In genomic region chr1:133298816-133299215, GRCm38 (mm10) we compare ENCODE assay signal across 19 mouse cellular contexts. TPM values are rescaled to one million over a fixed set of nuclear protein-coding genes. Genes with fewer than 3 reads are reported as not detected.
DNase-seq lines count a peak whose midpoint lies in the region; ATAC-seq and TF ChIP-seq lines count a peak whose summit lies in the region.
"Had no signal": no experiment of that assay in that cellular context is flagged by ENCODE, and none has a peak within 500 bp of the region (broad histone marks: within the 10 kb centered on the region; RNA-seq: fewer than 3 reads in every experiment).

No protein-coding gene starts in this region.

- 0 out of 2 replicates have a peak, but pooled peaks have one; percentile 7 for ATAC-seq in forebrain, embryonic 12.5 days (ENCODE audit: low FRiP score)
- ATAC-seq in forebrain, embryonic 15.5 days (replicated peaks) = no peak
- ATAC-seq in kidney, embryonic 16.5 days (ENCODE audit: low FRiP score, low TSS enrichment) = 0 out of 2 replicates have a peak, but pooled peaks have one; percentile 4
- ATAC-seq in neural tube, embryonic 13.5 days (ENCODE audit: low read depth) = no peak
- ATAC-seq in neural tube, embryonic 15.5 days (ENCODE audit: low FRiP score) = no peak
- no peak for ATAC-seq in limb, embryonic 14.5 days (ENCODE audit: low FRiP score, low read depth)
- ATAC-seq: forebrain, embryonic 14.5 days; Patski had no signal

- no peak for TF ChIP-seq POLR2A in limb, embryonic 14.5 days (IDR thresholded peaks at IDR 0.05; ENCODE audit: borderline replicate concordance, extremely low read depth, insufficient read depth, insufficient read length)

- no peaks in the 10 kb centered on the region for H3K9me3 ChIP-seq in forebrain, embryonic 12.5 days
- H3K9me3 ChIP-seq in forebrain, embryonic 15.5 days = no peaks in the 10 kb centered on the region
- no peaks in the 10 kb centered on the region for H3K9me3 ChIP-seq in kidney, embryonic 16.5 days (ENCODE audit: low read length)
- no peaks in the 10 kb centered on the region for H3K9me3 ChIP-seq in neural tube, embryonic 13.5 days
- no peaks in the 10 kb centered on the region for H3K9me3 ChIP-seq in neural tube, embryonic 15.5 days (replicated peaks)
- no peaks in the 10 kb centered on the region for H3K9me3 ChIP-seq in limb, embryonic 14.5 days (ENCODE audit: control insufficient read depth, low read length)
- H3K9me3 ChIP-seq: limb, embryonic 15.5 days had no signal

- H3K27me3 ChIP-seq in forebrain, embryonic 12.5 days = peaks cover 9% of the 10 kb centered on the region; the same call in 1 of the 2 replicates
- no peaks in the 10 kb centered on the region for H3K27me3 ChIP-seq in forebrain, embryonic 15.5 days
- H3K27me3 ChIP-seq in kidney, embryonic 16.5 days (ENCODE audit: insufficient read depth, low read length) = peaks cover 20% of the 10 kb centered on the region
- no peaks in the 10 kb centered on the region for H3K27me3 ChIP-seq in neural tube, embryonic 13.5 days
- no peaks in the 10 kb centered on the region for H3K27me3 ChIP-seq in neural tube, embryonic 15.5 days (replicated peaks)
- no peaks in the 10 kb centered on the region for H3K27me3 ChIP-seq in limb, embryonic 14.5 days (ENCODE audit: control insufficient read depth, insufficient read depth, low read length)
- H3K27me3 ChIP-seq: Patski had no signal

- H3K27ac ChIP-seq in forebrain, embryonic 12.5 days = no peak overlapping the region
- H3K27ac ChIP-seq in forebrain, embryonic 15.5 days (replicated peaks) = no peak overlapping the region
- no peak overlapping the region for H3K27ac ChIP-seq in kidney, embryonic 16.5 days (ENCODE audit: low read length)
- H3K27ac ChIP-seq in neural tube, embryonic 13.5 days (replicated peaks) = peak overlapping the region; percentile 25
- H3K27ac ChIP-seq in neural tube, embryonic 15.5 days (replicated peaks) = no peak overlapping the region
- H3K27ac ChIP-seq in limb, embryonic 14.5 days (replicated peaks; ENCODE audit: low read depth, low read length) = no peak overlapping the region
- H3K27ac ChIP-seq: limb, embryonic 15.5 days had no signal

- H3K4me3 ChIP-seq in forebrain, embryonic 12.5 days (replicated peaks) = no peak overlapping the region
- no peak overlapping the region for H3K4me3 ChIP-seq in forebrain, embryonic 15.5 days
- H3K4me3 ChIP-seq in kidney, embryonic 16.5 days (ENCODE audit: low read length) = no peak overlapping the region
- no peak overlapping the region for H3K4me3 ChIP-seq in neural tube, embryonic 13.5 days
- H3K4me3 ChIP-seq in neural tube, embryonic 15.5 days (replicated peaks) = no peak overlapping the region
- H3K4me3 ChIP-seq in limb, embryonic 14.5 days (replicated peaks; ENCODE audit: low read length) = no peak overlapping the region
- H3K4me3 ChIP-seq: limb, embryonic 15.5 days had no signal

- H3K4me2 ChIP-seq in forebrain, embryonic 12.5 days = no peak overlapping the region
- no peak overlapping the region for H3K4me2 ChIP-seq in forebrain, embryonic 15.5 days (replicated peaks)
- peak overlapping the region; percentile 27; the same call in 1 of the 2 replicates for H3K4me2 ChIP-seq in kidney, embryonic 16.5 days (replicated peaks; ENCODE audit: low read depth, low read length)
- peak overlapping the region; percentile 26; the same call in 1 of the 2 replicates for H3K4me2 ChIP-seq in neural tube, embryonic 13.5 days
- H3K4me2 ChIP-seq in neural tube, embryonic 15.5 days = no peak overlapping the region
- peak overlapping the region; percentile 21 for H3K4me2 ChIP-seq in limb, embryonic 14.5 days (replicated peaks; ENCODE audit: low read depth, low read length, severe bottlenecking)
- H3K4me2 ChIP-seq: limb, embryonic 15.5 days had no signal

- peaks cover 30% of the 10 kb centered on the region for H3K36me3 ChIP-seq in forebrain, embryonic 12.5 days (replicated peaks)
- peaks cover 9% of the 10 kb centered on the region; the same call in 1 of the 2 replicates for H3K36me3 ChIP-seq in forebrain, embryonic 15.5 days
- H3K36me3 ChIP-seq in kidney, embryonic 16.5 days (ENCODE audit: insufficient read depth, low read length) = no peaks in the 10 kb centered on the region
- H3K36me3 ChIP-seq in neural tube, embryonic 13.5 days = peaks cover 68% of the 10 kb centered on the region
- H3K36me3 ChIP-seq in neural tube, embryonic 15.5 days = peaks cover 37% of the 10 kb centered on the region
- no peaks in the 10 kb centered on the region for H3K36me3 ChIP-seq in limb, embryonic 14.5 days (ENCODE audit: control insufficient read depth, insufficient read depth, low read length)
- H3K36me3 ChIP-seq: limb, embryonic 15.5 days had no signal

- H3K4me1 ChIP-seq in forebrain, embryonic 12.5 days = peaks cover 16% of the 10 kb centered on the region
- H3K4me1 ChIP-seq in forebrain, embryonic 15.5 days = peaks cover 7% of the 10 kb centered on the region; the same call in 1 of the 2 replicates
- H3K4me1 ChIP-seq in kidney, embryonic 16.5 days (ENCODE audit: insufficient read depth, low read length) = peaks cover 16% of the 10 kb centered on the region
- peaks cover 36% of the 10 kb centered on the region for H3K4me1 ChIP-seq in neural tube, embryonic 13.5 days (replicated peaks)
- peaks cover 19% of the 10 kb centered on the region for H3K4me1 ChIP-seq in neural tube, embryonic 15.5 days
- peaks cover 12% of the 10 kb centered on the region for H3K4me1 ChIP-seq in limb, embryonic 14.5 days (ENCODE audit: control insufficient read depth, insufficient read depth, low read length)

- no peak for DNase-seq in kidney, postnatal 25 days
- no peak for DNase-seq in limb, embryonic 14.5 days (ENCODE audit: low spot score)
- no peak for DNase-seq in thymus, postnatal 25 days
- DNase-seq: cerebellum, adult 9-10 months; embryo, embryonic 11 days; gastrocnemius, postnatal 10 days; kidney, adult 18-20 months; lung, adult 18-20 months; lung, postnatal 4 days had no signal

- H3K9ac ChIP-seq in forebrain, embryonic 12.5 days = 0 out of 2 replicates have a peak overlapping the region, but pooled peaks have one; percentile 21
- H3K9ac ChIP-seq in forebrain, embryonic 15.5 days (replicated peaks) = no peak overlapping the region
- no peak overlapping the region; the same call in 1 of the 2 replicates for H3K9ac ChIP-seq in kidney, embryonic 16.5 days (replicated peaks; ENCODE audit: low read length)
- H3K9ac ChIP-seq in neural tube, embryonic 13.5 days = 0 out of 2 replicates have a peak overlapping the region, but pooled peaks have one; percentile 8
- H3K9ac ChIP-seq in neural tube, embryonic 15.5 days (replicated peaks) = no peak overlapping the region
- H3K9ac ChIP-seq in limb, embryonic 14.5 days (ENCODE audit: low read depth, low read length, severe bottlenecking) = no peak overlapping the region
- H3K9ac ChIP-seq: limb, embryonic 15.5 days had no signal

- 42% methylated on average over 14 of the region's 14 CpGs for WGBS in forebrain, embryonic 12.5 days
- 39% methylated on average over 14 of the region's 14 CpGs for WGBS in forebrain, embryonic 15.5 days
- 25% methylated on average over 14 of the region's 14 CpGs for WGBS in kidney, embryonic 16.5 days
- 37% methylated on average over 14 of the region's 14 CpGs for WGBS in neural tube, embryonic 13.5 days
- WGBS in neural tube, embryonic 15.5 days = 28% methylated on average over 14 of the region's 14 CpGs
- 32% methylated on average over 14 of the region's 14 CpGs for WGBS in limb, embryonic 14.5 days

RNA-seq across cellular contexts. Expression of gene Golt1a, which starts 10.8 kb away (rescaled TPM):
- polyA plus RNA-seq in forebrain, embryonic 12.5 days (2016; fragmentation: Nextera tagmentation; extraction: Ambion mirVana) = not detected in 2 replicates
- polyA plus RNA-seq in forebrain, embryonic 15.5 days (2015; fragmentation: Nextera tagmentation; extraction: Ambion mirVana) = 0.32 TPM in 1 of 2 replicates, not detected in the other
- 7.9 and 8.0 TPM in 2 replicates for polyA plus RNA-seq in kidney, embryonic 16.5 days (2015; fragmentation: Nextera tagmentation; extraction: Ambion mirVana)
- not detected in 2 replicates for polyA plus RNA-seq in neural tube, embryonic 13.5 days (2015; fragmentation: Nextera tagmentation; extraction: Ambion mirVana)
- 0.43 TPM in 1 of 2 replicates, not detected in the other for polyA plus RNA-seq in neural tube, embryonic 15.5 days (2015; fragmentation: Nextera tagmentation; extraction: Ambion mirVana)
- polyA plus RNA-seq in limb, embryonic 14.5 days (2012; rRNA removed) = not detected in 2 replicates
- not detected in 2 replicates for polyA plus RNA-seq in limb, embryonic 14.5 days (2014; fragmentation: Nextera tagmentation; extraction: Ambion mirVana)
- polyA plus RNA-seq: forebrain, embryonic 14.5 days; limb, embryonic 15.5 days; spleen, adult 2 months; testis, adult 2 months had no signal

RNA-seq across cellular contexts. Expression of gene Kiss1, which starts 22.9 kb away (rescaled TPM):
- polyA plus RNA-seq in forebrain, embryonic 12.5 days (2016; fragmentation: Nextera tagmentation; extraction: Ambion mirVana) = not detected in 2 replicates
- polyA plus RNA-seq in forebrain, embryonic 15.5 days (2015; fragmentation: Nextera tagmentation; extraction: Ambion mirVana) = not detected in 2 replicates
- polyA plus RNA-seq in kidney, embryonic 16.5 days (2015; fragmentation: Nextera tagmentation; extraction: Ambion mirVana) = not detected in 2 replicates
- polyA plus RNA-seq in neural tube, embryonic 13.5 days (2015; fragmentation: Nextera tagmentation; extraction: Ambion mirVana) = not detected in 2 replicates
- polyA plus RNA-seq in neural tube, embryonic 15.5 days (2015; fragmentation: Nextera tagmentation; extraction: Ambion mirVana) = not detected in 2 replicates
- polyA plus RNA-seq in limb, embryonic 14.5 days (2012; rRNA removed) = not detected in 2 replicates
- not detected in 2 replicates for polyA plus RNA-seq in limb, embryonic 14.5 days (2014; fragmentation: Nextera tagmentation; extraction: Ambion mirVana)
- polyA plus RNA-seq: forebrain, embryonic 14.5 days; limb, embryonic 15.5 days; Patski; spleen, adult 2 months had no signal

RNA-seq across cellular contexts. Expression of gene Ren1, which starts 51.5 kb away (rescaled TPM):
- not detected in 2 replicates for polyA plus RNA-seq in forebrain, embryonic 12.5 days (2016; fragmentation: Nextera tagmentation; extraction: Ambion mirVana)
- polyA plus RNA-seq in forebrain, embryonic 15.5 days (2015; fragmentation: Nextera tagmentation; extraction: Ambion mirVana) = not detected in 2 replicates
- polyA plus RNA-seq in kidney, embryonic 16.5 days (2015; fragmentation: Nextera tagmentation; extraction: Ambion mirVana) = 412 and 490 TPM in 2 replicates
- polyA plus RNA-seq in neural tube, embryonic 13.5 days (2015; fragmentation: Nextera tagmentation; extraction: Ambion mirVana) = 0.20 and 0.37 TPM in 2 replicates
- polyA plus RNA-seq in neural tube, embryonic 15.5 days (2015; fragmentation: Nextera tagmentation; extraction: Ambion mirVana) = 0.74 and 1.6 TPM in 2 replicates
- 0.58 and 2.8 TPM in 2 replicates for polyA plus RNA-seq in limb, embryonic 14.5 days (2012; rRNA removed)
- 0.48 TPM in 1 of 2 replicates, not detected in the other for polyA plus RNA-seq in limb, embryonic 14.5 days (2014; fragmentation: Nextera tagmentation; extraction: Ambion mirVana)
- polyA plus RNA-seq: forebrain, embryonic 14.5 days; Patski; spleen, adult 2 months had no signal

Comparison
In these comparisons a context has a peak if more than half of its experiments do, and no peak if none do; other contexts are left out.
1. ATAC-seq: peak in forebrain, embryonic 12.5 days (single experiment) and kidney, embryonic 16.5 days (single experiment); none in forebrain, embryonic 15.5 days (single experiment), neural tube, embryonic 13.5 days (single experiment), neural tube, embryonic 15.5 days (single experiment) and limb, embryonic 14.5 days (single experiment).
2. H3K4me2 ChIP-seq: peak in kidney, embryonic 16.5 days (single experiment), neural tube, embryonic 13.5 days (single experiment) and limb, embryonic 14.5 days (single experiment); none in forebrain, embryonic 12.5 days (single experiment), forebrain, embryonic 15.5 days (single experiment) and neural tube, embryonic 15.5 days (single experiment).
3. H3K9ac ChIP-seq: peak in forebrain, embryonic 12.5 days (single experiment) and neural tube, embryonic 13.5 days (single experiment); none in forebrain, embryonic 15.5 days (single experiment), kidney, embryonic 16.5 days (single experiment), neural tube, embryonic 15.5 days (single experiment) and limb, embryonic 14.5 days (single experiment).
4. RNA of gene Ren1, which starts 51.5 kb away (polyA plus RNA-seq): 412 to 490 TPM in kidney, embryonic 16.5 days; 0.48 to 2.8 TPM in limb, embryonic 14.5 days, 0.74 to 1.6 TPM in neural tube, embryonic 15.5 days, 0.20 to 0.37 TPM in neural tube, embryonic 13.5 days, not detected in forebrain, embryonic 12.5 days and not detected in forebrain, embryonic 15.5 days; every median in the first group is over 100 times any median in the second.